Mouse (Mus musculus) erythroblast, embryonic 14.5 days (primary cell): ENCODE measurements around the gene Tspan18.

Experiments
- GATA1 ChIP-seq: IDR thresholded peaks from 2 replicates; pipeline ENCODE4 v1.6.1; 2012; ENCODE audit warnings: low read length, inconsistent platforms, mixed read lengths
- TAL1 ChIP-seq: IDR thresholded peaks from 3 replicates; pipeline ENCODE4 v1.6.1; 2012; ENCODE audit warnings: low read length, inconsistent platforms, mixed read lengths

DNA sequence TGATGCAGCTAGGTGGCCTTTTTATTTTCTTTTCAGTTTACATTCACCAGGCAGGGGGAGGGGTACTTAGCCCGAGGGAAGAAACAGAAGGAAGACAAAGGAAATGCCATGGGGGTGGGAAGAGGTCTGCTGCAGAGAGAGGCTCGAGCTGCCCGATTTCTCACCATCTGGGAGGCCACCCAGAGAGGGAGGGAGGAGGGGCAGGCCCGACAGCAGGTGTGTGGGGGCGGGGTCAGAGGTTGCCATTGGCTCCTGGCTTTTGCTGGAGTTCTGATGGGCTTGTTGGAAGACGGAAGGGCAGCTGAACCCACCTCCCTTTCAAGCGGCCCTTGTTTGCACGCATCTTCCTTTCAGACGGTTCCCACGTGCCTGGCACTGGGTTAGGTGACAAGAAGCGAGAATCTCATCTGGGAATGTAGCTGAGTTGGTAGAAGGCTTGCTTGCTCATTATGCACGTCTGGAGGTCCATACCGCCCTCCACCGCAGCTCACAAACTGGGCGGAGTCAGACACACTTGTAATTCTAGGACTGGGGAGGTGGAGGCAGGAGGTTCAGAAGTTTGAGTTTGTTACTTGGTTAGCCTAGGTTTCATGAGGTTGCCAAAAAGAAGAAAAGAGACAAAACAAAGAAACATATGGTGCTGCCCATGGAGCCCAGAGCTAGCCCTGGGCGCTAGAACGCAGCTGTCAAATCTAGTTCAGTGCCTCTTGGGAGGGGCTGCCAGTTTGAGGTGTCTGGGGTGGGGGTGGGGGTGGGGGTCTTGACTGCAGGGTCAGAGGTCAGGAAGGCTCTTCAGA is 157.2 kb downstream of the Tspan18 start:
- no peak for TF ChIP-seq TAL1
- no peak for TF ChIP-seq GATA1
